Mouse (Mus musculus): ENCODE measurements around the gene Cox10. TPM values are rescaled to one million over a fixed set of nuclear protein-coding genes. Genes with fewer than 3 reads are reported as not detected.

The Cox10 gene
- polyA plus RNA-seq, 1 experiment = 15.6 TPM

DNA sequence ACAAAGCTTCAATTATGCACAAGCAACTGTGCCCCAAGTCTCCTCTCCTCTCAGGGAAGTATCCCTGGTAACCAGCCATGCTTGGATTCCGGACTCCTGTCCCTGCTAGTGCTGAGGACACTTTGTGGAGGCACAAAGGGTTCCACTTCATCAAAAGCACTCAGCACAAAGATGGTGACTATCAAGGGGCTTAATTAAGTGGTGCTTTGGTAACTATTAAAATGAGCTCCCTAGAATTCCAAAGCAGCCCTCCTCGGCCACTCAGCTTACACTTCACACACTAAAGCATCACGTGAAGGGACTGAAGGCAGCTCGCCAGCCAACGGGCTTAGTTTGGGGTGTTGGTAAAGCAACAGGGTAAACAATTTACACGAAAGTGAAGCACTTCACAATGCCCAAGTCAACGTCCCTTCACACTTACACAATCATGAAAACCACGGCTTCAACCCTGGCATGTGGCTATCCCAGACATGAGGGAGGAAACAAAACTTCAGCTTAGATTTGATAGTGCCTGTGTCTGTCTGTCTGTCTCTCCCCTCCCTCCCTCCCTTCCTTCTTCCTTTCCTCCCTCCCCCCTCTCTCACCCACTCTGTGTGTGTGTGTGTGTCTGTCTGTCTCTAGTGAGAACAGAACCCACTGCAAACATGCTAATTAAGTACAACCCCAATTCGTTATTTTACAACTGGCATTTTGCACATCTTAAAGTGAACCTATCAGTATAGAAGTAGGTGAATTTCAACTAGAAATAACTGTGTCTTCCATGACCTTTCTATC, 27.9 kb downstream of the Cox10 start:
- WGBS = 69% methylated on average over 9 of the region's 9 CpGs
- no peak for DNase-seq (ENCODE audit: low read depth, low spot score)

DNA sequence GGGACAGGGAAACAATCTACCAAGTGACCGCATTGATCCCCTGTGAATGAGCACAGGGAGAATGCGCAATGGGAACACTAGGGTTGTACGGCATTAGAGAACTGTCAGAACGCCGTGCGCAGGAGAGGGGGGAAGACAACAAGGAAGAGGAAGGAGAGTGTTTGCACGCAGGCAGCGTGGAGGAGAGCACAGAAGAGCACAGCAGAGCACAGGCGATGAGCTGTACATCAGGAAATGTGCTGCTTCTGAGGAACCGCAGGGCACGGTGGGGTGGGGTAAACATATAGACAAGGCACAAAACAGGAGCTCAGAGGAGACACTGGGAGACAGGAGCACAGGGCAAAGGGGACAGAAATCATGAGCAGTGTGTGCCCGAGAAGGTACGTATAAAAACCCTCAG, 31.8 kb downstream of the Cox10 start:
- DNase-seq (ENCODE audit: low read depth, low spot score) = no peak
- 88% methylated on average over 13 of the region's 13 CpGs for WGBS

DNA sequence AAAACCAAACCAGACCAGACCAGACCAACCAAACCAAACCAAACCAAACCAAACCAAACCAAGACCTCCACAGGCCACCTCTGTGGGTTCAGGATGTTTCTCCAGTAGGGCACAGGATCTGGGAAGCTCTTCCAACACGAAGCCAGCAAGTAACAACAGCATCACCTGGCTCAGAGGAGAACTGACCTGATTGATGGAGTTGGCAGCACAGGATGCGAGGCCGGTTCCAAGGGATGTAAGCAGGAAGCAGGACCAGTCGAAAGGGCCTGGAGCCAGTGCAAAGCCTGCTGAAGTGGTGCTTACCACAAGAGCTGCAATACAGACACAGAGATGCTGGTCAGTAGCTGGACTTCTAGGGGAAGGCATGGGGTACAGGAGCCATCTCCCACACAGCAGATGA, 34.2 kb downstream of the Cox10 start:
- WGBS = 86% methylated on average over 4 of the region's 4 CpGs
- DNase-seq (ENCODE audit: low read depth, low spot score) = no peak

DNA sequence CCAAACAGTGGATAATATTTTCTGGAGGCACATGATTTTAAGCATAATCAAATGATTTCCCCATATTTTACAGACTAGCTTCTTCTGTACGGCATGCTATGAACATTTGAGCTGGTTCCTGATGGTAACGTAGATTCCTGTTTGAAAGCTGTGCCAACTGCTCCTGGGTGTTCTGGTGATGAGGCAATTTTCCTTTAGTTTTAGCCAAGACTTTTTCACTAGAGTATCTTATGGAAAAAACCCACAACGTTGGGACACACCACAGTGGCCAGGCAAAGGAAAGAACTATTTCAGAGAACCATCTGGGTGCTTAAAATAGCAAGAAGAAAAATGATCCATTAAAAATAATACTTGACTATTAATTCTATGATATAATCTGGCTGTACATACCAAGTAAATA, 35.2 kb downstream of the Cox10 start:
- 74% methylated on average over 3 of the region's 3 CpGs for WGBS
- DNase-seq (ENCODE audit: low read depth, low spot score) = no peak

DNA sequence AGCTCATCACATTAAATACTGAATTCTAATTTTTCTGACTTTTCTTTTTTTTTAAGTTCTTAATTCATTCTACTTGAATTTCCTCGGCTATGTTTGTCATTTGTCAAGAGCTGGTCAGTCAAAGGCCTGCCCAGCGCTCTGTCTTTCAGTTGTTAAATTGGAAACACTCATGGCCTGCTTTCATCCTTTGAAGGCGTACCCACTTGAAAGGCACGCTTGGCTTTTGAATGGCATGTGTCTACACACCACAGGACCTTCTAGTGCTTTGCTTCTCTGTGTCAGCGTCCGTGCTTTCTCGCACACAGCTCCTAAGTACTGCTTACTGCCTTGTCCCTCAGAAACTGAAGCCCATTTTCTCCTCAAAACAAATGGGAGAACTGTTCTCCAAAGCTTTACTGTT, 38.0 kb downstream of the Cox10 start:
- 91% methylated on average over 7 of the region's 7 CpGs for WGBS

DNA sequence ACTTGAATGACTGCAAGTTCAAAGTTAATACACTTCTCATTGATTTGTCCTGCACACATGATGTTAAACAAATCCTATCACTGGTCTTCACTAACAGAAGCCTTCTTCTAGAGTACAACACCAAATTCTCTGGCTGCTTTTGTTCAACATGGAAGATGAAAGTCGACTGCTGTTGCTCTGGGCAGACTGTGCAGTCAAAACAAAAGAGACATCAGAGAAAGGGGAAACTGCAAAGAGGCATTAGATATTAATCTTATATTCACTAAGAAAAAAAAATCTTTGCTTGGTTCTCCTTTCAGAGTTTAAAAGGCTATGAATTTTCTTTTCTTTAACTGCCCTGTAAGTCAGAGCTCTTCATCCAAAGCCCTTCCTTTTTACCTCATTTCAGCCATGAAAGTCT, 39.7 kb downstream of the Cox10 start:
- no peak for DNase-seq (ENCODE audit: low read depth, low spot score)
- 62% methylated on average over 1 of the region's 1 CpGs for WGBS

More for the DNA sequence above, 38.0 kb downstream of the Cox10 start:
- no peak for DNase-seq (ENCODE audit: low read depth, low spot score)

DNA sequence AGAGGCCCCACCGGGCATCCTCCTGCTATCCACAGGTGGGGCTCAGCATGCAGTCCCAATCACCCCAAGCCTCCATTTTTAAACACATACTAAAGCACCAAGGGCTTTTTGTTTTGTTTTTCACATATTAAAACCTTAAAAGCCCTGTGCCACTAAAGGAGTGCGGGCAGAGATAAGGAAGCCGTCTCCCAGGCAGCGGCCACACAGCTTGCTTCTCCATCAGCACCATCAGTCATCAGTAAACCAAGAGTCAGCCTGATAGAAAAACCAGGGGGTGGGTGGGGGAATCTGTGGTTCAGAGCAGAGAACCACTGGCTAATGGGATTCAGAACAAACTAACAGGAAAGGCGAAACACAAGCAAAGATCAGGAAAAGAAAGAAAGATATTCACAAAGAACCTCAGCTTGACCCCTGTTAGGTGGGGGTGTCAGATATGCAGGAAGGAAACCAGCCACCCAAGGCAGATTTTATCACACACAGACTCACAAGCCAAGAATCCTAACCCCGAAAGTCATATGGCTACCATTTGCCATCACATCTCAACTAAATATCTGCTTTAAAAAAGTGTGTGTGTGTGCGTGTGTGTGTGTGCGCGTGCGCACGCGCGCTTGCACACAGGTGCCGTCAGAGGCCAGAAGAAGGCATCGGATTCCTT, 41.7 kb downstream of the Cox10 start:
- no peak for DNase-seq (ENCODE audit: low read depth, low spot score)
- 89% methylated on average over 15 of the region's 15 CpGs for WGBS

DNA sequence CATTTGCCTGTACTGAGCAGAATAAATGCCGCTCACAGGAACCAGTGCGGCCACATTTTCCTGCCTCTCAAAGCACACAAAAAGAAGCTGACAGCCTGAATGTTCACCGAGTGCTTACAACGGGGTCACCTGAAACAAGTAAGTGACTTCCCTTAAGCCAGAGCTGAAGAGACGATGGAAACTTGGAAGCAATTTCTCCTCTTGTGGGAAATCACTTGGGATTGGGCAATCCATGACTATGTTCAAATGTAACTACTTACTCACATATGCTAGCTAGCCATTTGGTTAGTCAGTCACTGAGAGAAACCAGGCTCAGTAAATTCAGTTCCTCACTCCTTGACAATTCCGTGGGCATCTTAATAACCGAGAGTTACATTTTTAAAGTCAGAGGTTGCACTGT, 43.0 kb downstream of the Cox10 start:
- DNase-seq (ENCODE audit: low read depth, low spot score) = no peak
- 85% methylated on average over 7 of the region's 7 CpGs for WGBS

DNA sequence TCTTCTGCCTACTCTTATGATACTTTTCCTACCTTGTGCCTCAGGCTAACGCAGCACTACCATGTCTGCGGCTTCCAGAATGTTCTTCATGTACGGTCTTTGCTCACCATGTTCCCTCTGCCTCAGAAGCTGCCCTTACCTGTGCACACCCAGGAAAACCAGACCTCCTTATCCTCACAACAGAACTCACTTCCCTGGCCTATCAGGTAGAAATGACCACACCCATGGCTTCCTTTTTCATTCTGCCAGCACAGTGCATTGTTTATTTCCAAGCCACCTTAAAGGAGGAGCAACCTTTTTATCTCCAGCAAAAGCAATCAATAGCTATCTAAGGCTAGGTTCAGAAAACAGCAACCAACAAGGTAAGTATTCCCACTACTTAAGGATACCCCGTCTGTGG, 43.6 kb downstream of the Cox10 start:
- 97% methylated on average over 4 of the region's 4 CpGs for WGBS
- DNase-seq (ENCODE audit: low read depth, low spot score) = no peak

DNA sequence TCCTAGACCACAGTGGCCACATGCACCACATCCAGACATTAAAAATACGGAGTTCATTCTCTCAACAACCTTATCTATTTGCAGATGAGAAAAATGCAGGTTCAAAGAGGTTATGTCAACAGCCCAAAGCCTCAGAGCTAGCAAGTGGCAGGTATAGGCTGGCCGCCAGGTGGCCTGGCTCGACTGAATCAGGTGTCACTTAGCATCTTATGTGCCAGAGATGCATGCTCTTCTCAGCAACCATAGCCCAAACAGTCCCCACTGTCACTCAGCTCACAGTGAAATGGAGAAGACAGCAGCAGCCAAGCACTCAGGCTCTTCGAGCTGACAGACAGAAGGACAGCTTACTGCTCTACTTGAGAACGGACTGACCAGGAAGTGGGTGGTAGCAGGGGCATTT, 44.6 kb downstream of the Cox10 start:
- WGBS = 75% methylated on average over 5 of the region's 5 CpGs
- no peak for DNase-seq (ENCODE audit: low read depth, low spot score)

DNA sequence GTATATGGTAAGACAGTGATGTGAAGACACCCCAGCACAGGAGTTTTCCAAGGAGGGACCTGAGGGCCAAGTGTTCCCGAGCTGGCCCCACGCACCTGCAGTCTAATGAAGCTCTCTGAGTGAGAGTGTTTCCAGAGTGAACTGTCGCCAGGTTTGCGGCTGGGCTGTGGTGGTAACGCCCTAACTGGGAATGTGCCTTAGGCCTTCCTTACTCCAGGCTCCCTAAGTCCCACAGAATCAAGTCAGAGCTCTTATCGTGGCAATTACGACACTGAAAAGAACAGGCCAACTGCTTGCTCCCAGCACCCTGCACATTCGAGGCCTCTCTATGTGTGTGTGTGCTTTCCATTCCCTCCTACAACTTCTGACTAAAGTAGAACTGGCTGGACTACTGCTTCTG, 51.8 kb downstream of the Cox10 start:
- 34% methylated on average over 8 of the region's 8 CpGs for WGBS
- no peak for DNase-seq (ENCODE audit: low read depth, low spot score)

DNA sequence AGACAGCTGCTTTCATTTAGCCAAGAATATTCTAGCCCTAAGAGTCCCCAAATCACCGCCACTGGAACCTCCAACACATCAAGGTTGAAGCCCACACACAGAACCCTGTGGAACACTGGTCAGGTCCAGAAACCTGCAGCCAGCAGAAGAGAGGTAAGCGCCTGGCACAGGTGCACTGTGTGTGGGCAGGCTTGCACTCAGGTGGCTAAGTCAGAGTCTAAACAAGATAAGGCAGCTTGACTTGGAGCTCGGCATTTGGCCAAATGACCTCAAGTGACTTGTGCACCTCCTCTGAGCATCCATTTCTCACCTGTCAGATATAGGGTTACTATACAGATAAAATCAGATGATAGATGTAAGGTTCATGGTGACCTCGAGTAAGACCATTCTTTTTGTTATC, 53.4 kb downstream of the Cox10 start:
- WGBS = 54% methylated on average over 4 of the region's 4 CpGs
- DNase-seq (ENCODE audit: low read depth, low spot score) = no peak

DNA sequence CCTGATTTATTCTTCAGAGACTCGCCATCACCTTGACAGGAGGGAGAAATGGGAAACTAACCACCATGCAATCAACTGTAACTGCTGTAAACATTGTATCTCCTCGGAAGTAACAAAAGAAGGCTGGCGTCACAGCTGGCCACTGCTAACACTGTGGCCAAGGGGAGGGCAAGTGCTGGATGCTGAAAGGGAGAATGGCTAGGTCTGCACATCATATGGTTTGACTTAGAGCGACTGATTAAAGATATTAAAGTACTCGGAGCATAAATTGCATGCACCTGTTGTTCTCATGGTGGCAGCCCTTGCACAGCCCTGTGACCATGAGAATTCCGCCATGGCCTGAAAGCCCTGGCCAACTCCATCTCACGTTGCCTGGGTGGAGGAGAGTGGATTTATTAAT, 54.7 kb downstream of the Cox10 start:
- 90% methylated on average over 7 of the region's 7 CpGs for WGBS
- DNase-seq (ENCODE audit: low read depth, low spot score) = no peak

DNA sequence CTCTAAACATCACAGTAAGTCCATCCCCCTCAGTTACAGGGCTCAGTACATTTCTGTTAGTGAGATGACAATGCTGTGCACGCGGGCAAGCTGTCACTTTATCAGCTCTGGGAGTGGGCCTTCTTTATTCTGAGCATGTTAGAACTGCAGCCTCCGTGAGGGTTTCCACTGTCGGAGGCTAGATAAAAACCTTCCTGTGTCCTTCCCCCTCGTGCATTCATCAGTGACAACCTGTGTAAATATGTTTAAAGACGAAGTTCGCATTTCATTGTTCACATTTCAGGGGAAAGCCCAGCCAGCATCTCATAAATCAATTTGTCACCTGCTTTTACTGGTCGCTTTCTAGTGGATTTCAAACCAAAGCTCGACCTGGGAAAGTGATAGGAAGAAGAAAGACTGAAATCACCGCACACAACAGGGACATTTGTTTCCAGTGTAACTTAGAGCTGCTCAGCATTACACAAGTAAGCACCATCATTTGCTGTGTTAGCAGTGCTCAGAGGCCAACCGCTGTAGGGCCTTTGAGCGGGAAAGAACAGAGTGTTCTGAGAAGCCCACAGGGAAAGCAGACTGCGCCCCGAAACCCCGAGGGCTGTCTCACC, 55.8 kb downstream of the Cox10 start:
- no peak for DNase-seq (ENCODE audit: low read depth, low spot score)
- 50% methylated on average over 15 of the region's 15 CpGs for WGBS

DNA sequence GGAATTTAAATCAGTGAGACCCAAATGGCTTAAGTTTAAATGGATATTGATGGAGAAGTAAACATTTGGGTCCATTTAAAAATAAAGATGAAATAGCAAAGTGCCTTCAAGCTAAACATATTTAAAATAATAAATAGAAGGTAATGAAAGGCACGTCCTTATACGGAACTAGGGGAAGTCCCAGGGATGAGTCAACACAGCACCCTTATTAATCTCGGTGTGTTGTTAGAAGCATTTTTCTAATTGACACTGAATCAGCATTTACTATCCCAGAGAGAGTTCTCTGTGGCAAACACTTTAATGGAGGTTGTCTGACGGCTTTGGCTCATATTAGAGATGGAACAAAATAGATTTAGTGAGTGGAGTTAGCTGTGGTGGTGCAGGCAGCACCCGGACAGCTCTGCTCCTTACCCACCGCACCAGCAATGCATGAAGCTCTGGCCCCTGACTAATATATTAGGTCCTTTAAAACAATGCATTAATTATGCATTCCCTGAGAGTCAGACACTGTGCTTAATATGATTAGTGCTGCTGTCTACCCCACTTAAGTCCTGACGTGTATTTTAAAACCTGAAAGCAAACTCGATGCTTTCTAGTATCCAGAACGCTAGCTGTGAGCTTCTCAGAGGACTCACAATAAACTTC, 56.7 kb downstream of the Cox10 start:
- DNase-seq (ENCODE audit: low read depth, low spot score) = no peak
- WGBS = 64% methylated on average over 9 of the region's 9 CpGs

DNA sequence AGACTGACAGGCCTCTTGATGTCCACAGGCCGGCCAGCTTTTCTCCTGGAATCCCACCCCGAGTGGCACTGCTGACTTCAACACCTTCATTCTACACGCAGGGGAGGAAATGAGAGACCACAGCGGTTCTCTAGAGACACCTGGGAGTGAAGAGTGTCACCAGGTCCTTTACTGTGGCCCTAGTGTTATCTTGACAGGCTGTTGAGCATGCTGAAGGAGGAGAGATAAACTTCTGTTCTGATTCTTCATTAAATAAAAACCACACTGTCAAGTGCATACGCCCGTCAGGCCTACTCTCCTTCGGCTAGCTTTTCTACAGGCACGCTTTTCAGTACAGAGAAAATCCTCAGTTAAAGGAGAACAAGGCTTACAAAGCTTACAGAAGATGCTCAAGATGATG, 60.0 kb downstream of the Cox10 start:
- 92% methylated on average over 8 of the region's 8 CpGs for WGBS
- no peak for DNase-seq (ENCODE audit: low read depth, low spot score)

DNA sequence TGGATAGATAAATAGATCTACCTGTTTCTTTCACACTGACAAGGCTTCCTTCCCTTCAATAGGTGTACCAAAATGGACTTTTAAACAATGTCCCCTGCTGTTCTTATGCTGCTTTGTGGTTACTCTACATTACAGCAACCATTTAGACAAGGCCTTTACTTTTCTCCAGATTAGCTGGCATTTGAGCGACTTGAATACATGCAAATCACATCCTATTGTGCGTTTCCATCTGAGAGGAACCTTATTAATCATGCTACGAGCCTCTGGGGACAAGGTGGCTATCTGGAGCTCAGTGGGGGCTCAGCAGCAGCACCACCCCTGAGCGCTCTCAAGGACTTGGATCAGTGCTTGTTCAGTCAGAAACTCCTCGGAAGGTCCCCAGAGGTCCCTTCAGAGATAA, 61.1 kb downstream of the Cox10 start:
- 94% methylated on average over 5 of the region's 5 CpGs for WGBS

DNA sequence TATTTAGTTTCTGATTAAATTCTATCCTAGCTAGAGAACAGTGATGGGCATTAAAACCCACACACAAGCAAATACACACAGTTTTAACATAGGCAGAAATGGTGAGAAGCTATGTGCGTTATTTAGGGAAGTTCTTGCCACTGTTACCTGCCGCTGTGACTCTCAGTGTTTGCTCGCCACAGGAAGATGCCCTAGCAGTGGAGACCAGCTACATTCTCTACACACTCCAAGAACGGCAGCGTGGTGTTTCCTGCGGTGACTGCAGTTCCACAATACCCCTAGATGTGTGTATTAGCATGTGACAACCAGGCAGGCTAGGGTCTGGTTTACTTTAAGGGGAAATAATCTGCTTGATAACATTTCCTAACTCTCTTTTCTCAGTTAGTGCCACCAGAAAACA, 64.0 kb downstream of the Cox10 start:
- 90% methylated on average over 6 of the region's 6 CpGs for WGBS

More for the DNA sequence above, 61.1 kb downstream of the Cox10 start:
- no peak for DNase-seq (ENCODE audit: low read depth, low spot score)

DNA sequence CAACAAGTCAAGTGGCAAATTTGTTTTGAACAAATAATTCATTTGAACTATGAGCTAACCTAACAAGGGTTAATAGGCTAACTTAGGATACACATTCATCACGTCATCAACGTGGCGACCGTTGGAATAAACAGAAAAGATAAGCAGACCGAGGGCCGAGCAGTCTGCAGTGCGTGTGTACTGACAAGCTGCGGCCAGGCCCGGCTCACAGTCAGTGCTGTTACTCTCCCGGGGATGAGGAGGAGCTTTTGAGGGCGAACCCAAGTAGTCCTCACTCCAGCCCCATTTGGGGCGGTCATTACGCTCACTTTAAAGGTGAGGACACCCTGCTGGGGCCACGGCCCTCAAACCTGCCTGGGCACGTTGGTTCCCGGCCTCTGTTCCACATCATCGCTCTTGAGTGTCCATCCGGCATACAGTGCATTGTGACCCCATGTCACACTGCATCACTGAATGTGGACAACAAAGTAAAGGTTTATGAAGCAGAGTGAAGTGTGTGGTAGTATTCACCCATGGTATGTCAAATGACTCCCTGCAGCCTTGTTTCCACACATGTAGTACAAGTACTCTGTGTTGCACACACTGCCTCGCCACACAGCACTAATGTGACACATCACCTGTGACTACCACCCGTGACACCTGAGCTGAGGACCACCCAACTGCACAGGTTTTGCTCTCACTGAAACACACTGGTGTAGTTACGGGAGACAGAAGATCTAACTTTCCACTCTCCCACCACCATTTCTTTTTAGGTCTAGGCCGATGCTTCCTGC, 68.4 kb downstream of the Cox10 start:
- WGBS = 73% methylated on average over 22 of the region's 22 CpGs

More for the DNA sequence above, 64.0 kb downstream of the Cox10 start:
- DNase-seq (ENCODE audit: low read depth, low spot score) = no peak

DNA sequence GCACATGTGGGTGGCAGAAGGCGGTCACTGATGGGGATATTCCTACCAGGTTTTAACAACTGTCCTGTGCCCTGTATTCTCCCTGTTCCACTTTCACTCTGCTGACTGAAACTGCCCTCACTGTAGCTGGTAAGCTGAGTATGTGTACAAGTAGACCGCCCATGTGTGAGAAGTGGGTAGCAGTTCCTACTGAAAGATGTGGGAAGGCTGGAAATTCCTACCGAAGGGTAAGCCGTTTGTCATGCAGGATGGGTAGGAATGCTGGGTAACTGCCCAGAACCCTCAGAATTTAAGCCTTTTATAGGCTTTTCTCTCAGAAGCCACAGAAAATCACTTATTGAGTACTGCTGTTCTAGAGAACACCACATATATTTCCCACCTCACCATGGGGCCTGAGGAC, 75.1 kb downstream of the Cox10 start:
- no peak for DNase-seq (ENCODE audit: low read depth, low spot score)
- 85% methylated on average over 4 of the region's 4 CpGs for WGBS

More for the DNA sequence above, 68.4 kb downstream of the Cox10 start:
- DNase-seq (ENCODE audit: low read depth, low spot score) = no peak

Data from large intestine, adult 2 months (tissue).